Mouse (Mus musculus) ES-Bruce4 (cell line): ENCODE data around the gene Pias1.

ENCODE experiments used
- CTCF ChIP-seq: IDR thresholded peaks from one replicate; pipeline ENCODE4 v1.8.1; 2011; ENCODE audit warnings: low read depth, low read length
- POLR2A ChIP-seq: IDR thresholded peaks from one replicate; pipeline ENCODE4 v1.8.1; 2011; ENCODE audit warnings: low read length; ENCODE audit not compliant: insufficient read depth

DNA sequence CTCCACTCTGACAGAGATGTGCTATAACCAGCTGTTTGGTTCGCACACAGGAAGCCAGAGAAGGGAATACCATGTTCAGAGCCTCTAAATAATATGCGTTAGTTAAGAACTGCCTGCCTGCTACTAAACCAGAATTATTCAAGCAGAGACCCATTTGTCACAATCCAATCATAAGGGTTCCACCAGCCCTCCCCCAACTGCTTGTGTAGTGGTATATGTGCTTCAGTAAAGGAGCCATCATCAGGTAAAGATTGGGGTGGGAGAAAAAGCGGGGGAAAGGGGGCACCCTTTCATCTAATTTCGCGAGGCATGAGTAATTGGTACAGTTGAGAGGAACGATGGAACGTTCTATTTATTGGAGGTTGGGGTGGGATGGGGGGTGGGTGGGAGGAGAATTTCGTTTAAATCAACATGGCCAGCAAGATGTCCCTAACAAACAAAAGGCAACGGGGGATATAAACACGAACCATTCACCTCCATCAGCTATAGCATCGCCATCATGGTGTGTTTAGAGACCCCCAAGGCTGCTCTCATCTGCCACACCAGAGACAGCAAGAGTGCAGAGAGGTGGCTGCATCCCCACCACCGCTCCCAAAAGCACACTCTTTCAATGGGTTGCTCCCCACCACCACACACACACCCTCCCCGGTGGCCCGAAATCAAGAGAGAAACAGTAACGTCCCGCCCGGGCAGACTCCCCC is 8.1 kb downstream of the Pias1 start:
- no peak for TF ChIP-seq CTCF
- TF ChIP-seq POLR2A = no peak
